Mouse (Mus musculus) liver, embryonic 14.5 days (tissue): ENCODE results near the gene Hacd3. TPM values are rescaled to one million over a fixed set of nuclear protein-coding genes. Genes with fewer than 3 reads are reported as not detected.
"Not testable (repeated sequence)": the region's sequence is repeated elsewhere in the genome, so short reads cannot be mapped to it uniquely, and the experiment has no call there.

ENCODE experiments used
- ATAC-seq: fragments of 200-750 bp; cut with Nextera tagmentation; 2 replicates; pipeline ENCODE4 v1.8.0; 2017; ENCODE audit warnings: moderate number of reproducible peaks, mild to moderate bottlenecking, moderate library complexity; ENCODE audit not compliant: insufficient read depth
- DNase-seq, 3 experiments: peaks; one replicate each; pipeline ENCODE4 v3.0.0-alpha.2; 2012 to 2013; ENCODE audit warnings: low read depth in 3 of 3, low spot score in 3 of 3
- H3K27ac ChIP-seq: fragments of 300-500 bp; sonication (generic); 2 replicates; pipeline ENCODE4 v1.5.1; 2014; ENCODE audit warnings: moderate library complexity, mild to moderate bottlenecking, control low read depth, inconsistent platforms
- H3K27me3 ChIP-seq: fragments of 300-500 bp; sonication (generic); 2 replicates; pipeline ENCODE4 v1.6.1; 2014; ENCODE audit warnings: mild to moderate bottlenecking, low read length, moderate library complexity; ENCODE audit not compliant: control insufficient read depth, insufficient read depth
- H3K36me3 ChIP-seq: fragments of 300-500 bp; sonication (generic); replicated peaks from 2 replicates; pipeline ENCODE4 v1.6.1; 2014; ENCODE audit warnings: low read depth; ENCODE audit not compliant: control insufficient read depth, insufficient read depth
- H3K4me1 ChIP-seq, 2 experiments: fragments of 200-500 bp in 1 of 2; fragments of 300-500 bp in 1 of 2; sonication (generic) in 1 of 2; replicated peaks; 2 replicates each; pipeline ENCODE4 v1.6.1; 2012 to 2014; ENCODE audit warnings: antibody characterized with exemption in 1 of 2, inconsistent platforms in 1 of 2, low read length in 1 of 2; ENCODE audit not compliant: control insufficient read depth in 2 of 2, insufficient read depth in 2 of 2
- H3K4me2 ChIP-seq: fragments of 300-500 bp; sonication (generic); 2 replicates; pipeline ENCODE4 v1.6.1; 2014; ENCODE audit warnings: low read depth, mild to moderate bottlenecking, control low read depth, moderate library complexity
- H3K4me3 ChIP-seq, 2 experiments: fragments of 200-500 bp in 1 of 2; fragments of 300-500 bp in 1 of 2; sonication (generic) in 1 of 2; 2 replicates each; pipeline ENCODE4 v1.5.1; 2012 to 2014; ENCODE audit warnings: low read depth in 2 of 2, low read length in 2 of 2, mild to moderate bottlenecking in 2 of 2, control low read depth in 1 of 2, inconsistent platforms in 1 of 2, moderate library complexity in 1 of 2; ENCODE audit not compliant: insufficient read depth in 1 of 2
- H3K9ac ChIP-seq: fragments of 300-500 bp; sonication (generic); replicated peaks from 2 replicates; pipeline ENCODE4 v1.6.1; 2014; ENCODE audit warnings: mild to moderate bottlenecking, control low read depth, moderate library complexity
- H3K9me3 ChIP-seq: fragments of 300-500 bp; sonication (generic); 2 replicates; pipeline ENCODE4 v1.6.1; 2016; ENCODE audit warnings: low read length, mixed read lengths; ENCODE audit not compliant: control insufficient read depth
- CTCF ChIP-seq: IDR thresholded peaks from 2 replicates; pipeline ENCODE4 v1.5.1; 2016; ENCODE audit warnings: antibody characterized with exemption, low read depth, control low read depth
- EP300 ChIP-seq: IDR thresholded peaks from 2 replicates; pipeline ENCODE4 v1.6.1; 2016; ENCODE audit warnings: antibody characterized with exemption, low read depth
- WGBS: fragments of 180-500 bp; shearing (Covaris S2); extraction: QIAGEN DNeasy Blood & Tissue Kit; methylation state at CpG from one replicate; pipeline ENCODE4 v1.1.7; 2014; ENCODE audit not compliant: insufficient replicate concordance; 5-methylcytosine and 5-hydroxymethylcytosine counted together
- polyA plus RNA-seq, 2 experiments: library from polyadenylated mRNA; depleted of rRNA in 1 of 2; stranded (reverse) in 1 of 2; unstranded in 1 of 2; fragments of >200 nt; fragmentation: Nextera tagmentation in 1 of 2; extraction: Ambion mirVana in 1 of 2; gene quantifications; 2 replicates each; pipeline versions ENCODE4 v1.2.1 to v1.2.3; 2012 to 2014

Hacd3 gene
- polyA plus RNA-seq, 2 experiments: 19.6 to 22.9 TPM

DNA sequence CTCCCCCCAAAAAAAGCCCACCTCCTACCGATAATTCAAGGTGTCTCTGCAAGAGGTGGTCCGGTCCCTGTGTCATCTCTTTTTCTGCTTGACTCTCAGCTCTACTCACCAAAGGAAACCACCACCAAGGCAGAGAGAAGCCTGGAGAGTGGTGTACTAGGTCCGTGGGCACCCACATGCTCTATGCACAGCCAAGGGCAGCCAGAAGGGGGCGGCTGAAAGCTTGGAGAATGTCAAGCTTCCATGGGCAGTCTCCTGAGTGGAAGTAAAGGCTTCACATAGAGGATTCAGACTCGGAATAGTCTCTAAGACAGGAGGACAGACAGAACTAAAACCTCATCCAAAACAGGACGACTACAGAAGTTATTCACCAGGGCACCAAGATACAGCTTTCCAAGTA is 10.2 kb downstream of the Hacd3 start:
- 44% methylated on average over 6 of the region's 6 CpGs for WGBS
- Histone ChIP-seq H3K4me2 (no peak overlapping the region), H3K27ac (no peak overlapping the region), H3K9ac (no peak overlapping the region), H3K4me1 (peaks cover 5 to 11% of the 10 kb centered on the region in 2 experiments), H3K36me3 (peaks cover 4% of the 10 kb centered on the region), H3K4me3 (no peak overlapping the region), H3K27me3 (no peaks in the 10 kb centered on the region), H3K9me3 (no peaks in the 10 kb centered on the region)
- ATAC-seq (no peak), DNase-seq (no peak)
- TF ChIP-seq CTCF: peak; percentile 65
- no peak for TF ChIP-seq EP300

DNA sequence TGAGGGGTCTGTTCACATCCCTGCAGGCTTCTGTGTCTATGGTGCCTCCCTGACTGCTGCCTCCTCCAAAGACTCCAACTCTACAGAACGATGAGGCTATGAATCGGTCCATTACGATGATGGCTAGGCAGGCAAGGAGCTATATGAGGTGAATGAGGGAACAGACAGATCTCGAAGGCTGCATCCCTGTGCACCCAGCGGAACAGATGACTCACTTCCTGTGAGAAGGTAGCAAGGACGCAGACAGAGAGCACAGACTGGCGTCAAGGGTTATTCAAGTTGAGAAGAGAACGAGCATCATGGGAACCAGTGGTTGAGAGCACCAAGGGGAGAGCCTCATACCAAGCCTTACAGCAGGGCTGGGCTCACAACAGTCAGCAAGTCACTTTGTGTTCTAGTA is 10.9 kb downstream of the Hacd3 start:
- no peaks in the 10 kb centered on the region for H3K27me3 ChIP-seq
- H3K4me1 ChIP-seq: peaks cover 2 to 8% of the 10 kb centered on the region in 2 experiments; a peak in 3 of 4 replicates
- no peak overlapping the region for H3K9ac ChIP-seq
- no peak overlapping the region for H3K4me2 ChIP-seq
- no peak overlapping the region for H3K4me3 ChIP-seq
- H3K36me3 ChIP-seq: peaks cover 9% of the 10 kb centered on the region
- H3K27ac ChIP-seq: no peak overlapping the region
- 65% methylated on average over 8 of the region's 8 CpGs for WGBS
- no peaks in the 10 kb centered on the region for H3K9me3 ChIP-seq
- TF ChIP-seq CTCF (no peak), EP300 (no peak)
- no peak for ATAC-seq
- DNase-seq: no peak

DNA sequence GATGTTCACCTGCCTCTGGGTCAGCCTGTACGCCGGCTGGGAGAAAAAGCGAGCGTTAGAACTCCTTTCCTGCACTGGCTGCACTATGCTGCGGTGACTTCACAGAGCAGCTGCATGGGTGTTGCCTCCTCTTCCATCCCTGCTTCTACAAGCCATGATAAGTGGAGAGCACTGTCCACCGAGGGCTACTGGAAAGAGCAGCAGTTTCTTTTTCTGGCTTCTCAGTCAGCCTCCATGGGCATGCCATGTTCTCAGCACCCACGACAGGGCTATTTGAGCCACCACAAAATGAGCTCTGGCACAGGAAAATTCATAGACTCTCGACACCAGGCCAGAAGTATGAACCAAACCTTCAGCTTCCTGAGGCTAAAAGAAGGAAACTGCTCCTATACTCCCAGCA is 15.8 kb downstream of the Hacd3 start:
- Histone ChIP-seq H3K27ac (no peak overlapping the region), H3K4me3 (no peak overlapping the region), H3K9ac (no peak overlapping the region), H3K9me3 (no peaks in the 10 kb centered on the region), H3K4me2 (no peak overlapping the region), H3K4me1 (no peaks in the 10 kb centered on the region), H3K36me3 (peaks cover 21% of the 10 kb centered on the region), H3K27me3 (no peaks in the 10 kb centered on the region)
- ATAC-seq (no peak), DNase-seq (no peak)
- WGBS: 86% methylated on average over 8 of the region's 8 CpGs
- TF ChIP-seq CTCF: no peak
- no peak for TF ChIP-seq EP300

DNA sequence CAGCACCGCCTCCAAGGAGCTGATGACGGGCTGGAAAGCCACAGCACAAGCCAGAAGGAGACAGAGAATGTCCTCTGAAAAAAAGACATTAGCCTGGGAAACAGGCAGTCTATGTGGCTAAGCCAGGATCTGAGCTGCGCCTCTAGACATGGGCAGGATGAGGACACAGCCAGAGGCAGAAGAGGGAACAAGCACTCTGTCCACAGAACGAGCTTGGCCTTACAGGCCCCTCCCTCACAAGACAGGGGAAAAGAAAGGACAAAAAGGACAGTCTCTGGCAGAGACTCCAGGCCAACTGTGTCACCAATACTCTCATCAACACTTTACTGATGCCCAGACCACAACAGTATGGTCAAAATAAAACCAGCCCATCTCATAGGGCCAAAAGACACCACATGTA is 20.0 kb downstream of the Hacd3 start:
- Histone ChIP-seq H3K36me3 (peaks cover 26% of the 10 kb centered on the region), H3K9ac (no peak overlapping the region), H3K4me2 (no peak overlapping the region), H3K4me3 (no peak overlapping the region), H3K9me3 (no peaks in the 10 kb centered on the region), H3K27me3 (no peaks in the 10 kb centered on the region), H3K4me1 (no peaks in the 10 kb centered on the region), H3K27ac (no peak overlapping the region)
- TF ChIP-seq CTCF (no peak), EP300 (no peak)
- no peak for DNase-seq
- no peak for ATAC-seq
- WGBS: 65% methylated on average over 4 of the region's 4 CpGs

DNA sequence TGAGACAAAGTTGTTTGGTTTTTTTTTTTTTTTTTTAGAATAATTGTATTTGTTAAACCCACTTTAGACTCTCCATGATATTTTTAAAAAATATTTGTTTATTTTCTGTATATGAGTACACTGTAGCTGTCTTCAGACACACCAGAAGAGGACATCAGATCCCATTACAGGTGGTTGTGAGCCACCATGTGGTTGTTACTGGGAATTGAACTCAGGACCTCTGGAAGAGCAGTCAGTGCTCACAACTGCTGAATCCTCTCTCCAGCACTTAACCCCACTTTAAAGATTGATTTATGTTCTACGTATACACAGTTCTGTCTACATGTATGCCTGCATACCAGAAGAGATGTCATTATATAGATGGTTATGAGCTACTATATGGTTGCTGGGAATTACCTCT is 26.0 kb downstream of the Hacd3 start:
- not testable (repeated sequence) for H3K27ac ChIP-seq, ATAC-seq, H3K4me1 ChIP-seq, H3K27me3 ChIP-seq, DNase-seq, H3K4me2 ChIP-seq, H3K9me3 ChIP-seq, H3K4me3 ChIP-seq, H3K9ac ChIP-seq
- peaks cover 19% of the 10 kb centered on the region for H3K36me3 ChIP-seq
- 63% methylated on average over 1 of the region's 1 CpGs for WGBS
